Mouse (Mus musculus) ES-E14 (cell line): ENCODE results near the gene Gfra4. TPM values are rescaled to one million over a fixed set of nuclear protein-coding genes. Genes with fewer than 3 reads are reported as not detected.

Source experiments
- DNase-seq: peaks from one replicate; pipeline ENCODE4 v3.0.0-alpha.2; 2013; ENCODE audit warnings: low read depth, low spot score
- H3K27ac ChIP-seq: 2 replicates; pipeline ENCODE4 v1.5.1; 2012; ENCODE audit warnings: low read depth, mild to moderate bottlenecking, low read length, moderate library complexity, mixed read lengths; ENCODE audit not compliant: poor library complexity, insufficient read depth, severe bottlenecking
- H3K36me3 ChIP-seq: 2 replicates; pipeline ENCODE4 v1.6.1; 2012; ENCODE audit warnings: mild to moderate bottlenecking, low read length, moderate library complexity, mixed read lengths; ENCODE audit not compliant: control insufficient read depth, poor library complexity, insufficient read depth, severe bottlenecking
- H3K4me1 ChIP-seq, 2 experiments: fragments of 150-350 bp in 1 of 2; sonication (generic) in 1 of 2; 2 replicates each; pipeline ENCODE4 v1.6.1; 2012; ENCODE audit warnings: low read length in 2 of 2, mild to moderate bottlenecking in 1 of 2, mixed read lengths in 1 of 2; ENCODE audit not compliant: control insufficient read depth in 2 of 2, insufficient read depth in 2 of 2, poor library complexity in 1 of 2
- H3K4me3 ChIP-seq, 2 experiments: fragments of 150-350 bp in 1 of 2; sonication (generic) in 1 of 2; 2 replicates each; pipeline ENCODE4 v1.5.1; 2012; ENCODE audit warnings: low read length in 2 of 2, low read depth in 1 of 2, mild to moderate bottlenecking in 1 of 2, mixed read lengths in 1 of 2; ENCODE audit not compliant: insufficient read depth in 1 of 2, poor library complexity in 1 of 2, severe bottlenecking in 1 of 2
- H3K9ac ChIP-seq: 2 replicates; pipeline ENCODE4 v1.6.1; 2012; ENCODE audit warnings: low read depth, mild to moderate bottlenecking, low read length, mixed read lengths; ENCODE audit not compliant: poor library complexity, insufficient read depth, severe bottlenecking
- H3K9me3 ChIP-seq: fragments of 150-350 bp; sonication (generic); 2 replicates; pipeline ENCODE4 v1.6.1; 2012; ENCODE audit warnings: low read depth, mild to moderate bottlenecking, low read length; ENCODE audit not compliant: control insufficient read depth, insufficient read depth
- CHD2 ChIP-seq: IDR thresholded peaks from 2 replicates; pipeline ENCODE4 v1.6.1; 2014; ENCODE audit warnings: mild to moderate bottlenecking, low read depth, low read length, inconsistent platforms
- HCFC1 ChIP-seq: IDR thresholded peaks from 2 replicates; pipeline ENCODE4 v1.6.1; 2012; ENCODE audit warnings: low read length, inconsistent platforms, borderline replicate concordance; ENCODE audit not compliant: insufficient read depth
- MAFK ChIP-seq: IDR thresholded peaks from 2 replicates; pipeline ENCODE4 v1.6.1; 2014; ENCODE audit warnings: mild to moderate bottlenecking, low read depth, low read length, inconsistent platforms; ENCODE audit not compliant: insufficient read depth
- ZC3H11A ChIP-seq: IDR thresholded peaks from 2 replicates; pipeline ENCODE4 v1.6.1; 2012; ENCODE audit warnings: low read depth, mild to moderate bottlenecking, inconsistent platforms, low read length, borderline replicate concordance
- ZNF384 ChIP-seq: IDR thresholded peaks from 2 replicates; pipeline ENCODE4 v1.6.1; 2012; ENCODE audit warnings: low read depth, low read length, inconsistent platforms
- in situ Hi-C, 2 experiments: fragments of 600-800 bp; cut with MboI; formaldehyde crosslinking; loops; one replicate each; pipeline ENCODE4 v1.15.1; 2025; ENCODE audit warnings: low sequenced_read_pairs in 2 of 2, inconsistent platforms in 1 of 2; ENCODE audit not compliant: unreplicated experiment in 2 of 2
- total RNA-seq: library from RNA; depleted of rRNA; stranded (reverse); fragments of 300-350 nt; gene quantifications from 2 replicates; pipeline ENCODE4 v1.2.3, GENCODE M21; 2012

The Gfra4 gene
- total RNA-seq, 1 experiment = 1.6 TPM

DNA sequence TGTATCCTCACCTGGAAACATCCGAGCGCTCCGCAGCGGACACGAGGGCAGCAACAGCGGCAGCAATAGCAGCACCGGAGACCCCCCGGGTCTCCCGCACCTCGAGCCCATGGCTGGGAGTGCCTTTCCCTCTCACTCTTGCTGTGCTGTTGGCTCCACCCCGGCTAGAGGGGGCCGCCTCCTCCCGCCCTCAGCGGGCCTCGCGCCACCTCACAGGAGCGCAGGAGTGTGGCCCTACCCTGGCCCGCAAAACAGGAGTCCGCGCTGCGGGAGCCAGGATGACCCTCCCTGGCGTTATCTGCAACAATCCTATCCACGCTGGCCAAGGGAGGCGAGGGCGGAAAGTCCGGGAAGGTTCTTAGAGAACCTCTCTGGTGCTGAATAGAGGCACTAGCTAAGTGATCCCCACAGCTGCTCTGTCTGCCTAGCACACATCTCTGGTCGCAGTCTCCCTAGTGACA, 20.5 kb upstream of the Gfra4 start, which contains the start of gene Adam33:
Gene Adam33 (minus strand): TSS at position 411 of the 461 bp plus-strand sequence.
- peak within 1 kb of the TSS; percentile 44; the same call in 1 of the 2 replicates for H3K9ac ChIP-seq
- H3K4me1 ChIP-seq = peaks cover 0 to 6% of the 10 kb centered on the region in 2 experiments; a peak in 1 of 4 replicates
- no peak within 1 kb of the TSS for H3K27ac ChIP-seq
- H3K9me3 ChIP-seq = no peaks in the 10 kb centered on the region
- in situ Hi-C loops = no loop called here
- TF ChIP-seq ZNF384 = no peak
- TF ChIP-seq MAFK = no peak
- no peak for TF ChIP-seq CHD2
- no peak for TF ChIP-seq HCFC1
- TF ChIP-seq ZC3H11A = no peak
- H3K4me3 ChIP-seq = peak within 1 kb of the TSS; percentile 45 to 47; a peak in 3 of 4 replicates
- no peak for DNase-seq
- no peaks in the 10 kb centered on the region for H3K36me3 ChIP-seq

DNA sequence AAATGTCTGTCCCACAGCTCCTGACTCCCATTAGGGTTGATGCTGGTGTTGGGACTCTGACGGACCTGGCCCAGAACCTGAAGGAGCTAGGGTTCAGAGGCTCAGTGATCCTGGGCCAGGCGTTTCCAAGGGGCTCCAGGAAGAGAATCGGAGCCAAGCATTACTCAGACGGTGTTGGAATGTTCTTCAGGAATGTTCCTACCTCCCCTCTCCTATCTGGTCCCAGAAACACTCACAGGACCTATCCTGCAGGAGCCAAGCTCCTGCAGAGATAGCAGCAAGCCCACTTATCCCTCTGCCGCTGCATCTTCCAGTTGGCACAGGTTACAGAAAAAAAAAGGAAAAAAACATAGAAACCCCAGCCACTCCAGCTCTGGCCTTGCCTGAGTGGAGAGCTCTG, 18.7 kb upstream of the Gfra4 start:
- no peak for DNase-seq
- Histone ChIP-seq H3K9ac (no peak overlapping the region), H3K27ac (no peak overlapping the region), H3K4me1 (peaks cover 0 to 6% of the 10 kb centered on the region in 2 experiments; a peak in 1 of 4 replicates), H3K9me3 (no peaks in the 10 kb centered on the region), H3K4me3 (no peak overlapping the region), H3K36me3 (no peaks in the 10 kb centered on the region)
- TF ChIP-seq CHD2 = no peak
- no peak for TF ChIP-seq ZNF384
- no peak for TF ChIP-seq ZC3H11A
- in situ Hi-C loops = no loop called here

DNA sequence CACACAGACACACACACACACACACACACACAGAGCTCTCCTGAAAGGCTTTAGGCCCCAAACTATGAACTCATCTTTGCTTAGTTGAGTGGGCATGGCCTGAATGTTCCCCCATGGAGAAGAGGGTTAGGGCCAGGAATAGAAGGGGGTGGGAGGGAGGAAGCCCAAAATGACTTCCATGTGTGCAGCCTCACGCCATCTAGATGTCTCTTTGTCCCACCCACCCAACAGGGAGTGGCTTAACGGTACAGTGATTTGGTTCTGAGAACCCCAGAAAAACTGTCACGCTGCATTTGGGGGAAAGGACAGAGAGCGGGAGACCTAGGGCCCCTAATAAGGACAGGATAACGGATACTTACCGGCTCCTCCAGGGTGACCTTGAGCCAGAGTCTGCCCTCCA, 17.9 kb upstream of the Gfra4 start:
- no peaks in the 10 kb centered on the region for H3K9me3 ChIP-seq
- no peak overlapping the region for H3K27ac ChIP-seq
- no peak for TF ChIP-seq HCFC1
- no peak for TF ChIP-seq MAFK
- no peak for TF ChIP-seq ZC3H11A
- TF ChIP-seq CHD2 = no peak
- no peak for TF ChIP-seq ZNF384
- no peaks in the 10 kb centered on the region for H3K36me3 ChIP-seq
- no peak overlapping the region for H3K9ac ChIP-seq
- H3K4me3 ChIP-seq = no peak overlapping the region
- peaks cover 0 to 9% of the 10 kb centered on the region in 2 experiments; a peak in 1 of 4 replicates for H3K4me1 ChIP-seq
- DNase-seq = no peak
- in situ Hi-C loops = no loop called here

GRCm38 (mm10) chr2:131059781-131060540, 17.1 kb upstream of the Gfra4 start:
- Histone ChIP-seq H3K27ac (no peak overlapping the region), H3K9ac (no peak overlapping the region), H3K4me1 (peaks cover 0 to 15% of the 10 kb centered on the region in 2 experiments; a peak in 1 of 4 replicates), H3K36me3 (no peaks in the 10 kb centered on the region), H3K4me3 (no peak overlapping the region), H3K9me3 (no peaks in the 10 kb centered on the region)
- no peak for DNase-seq
- in situ Hi-C loops = loop anchor here in 1 of 2 experiments (10.0 kb wide), 1 partner anchor 355 kb away; no protein-coding TSS in a partner anchor
- TF ChIP-seq MAFK (no peak), CHD2 (no peak), HCFC1 (no peak), ZC3H11A (no peak), ZNF384 (no peak)
